Mouse (Mus musculus): ENCODE results near the gene Ncoa5. TPM values are rescaled to one million over a fixed set of nuclear protein-coding genes. Genes with fewer than 3 reads are reported as not detected.

Gene Ncoa5
- polyA plus RNA-seq (2012; rRNA removed; ENCODE audit: low replicate concordance): 20.5 and 46.5 TPM in 2 replicates

GRCm38 (mm10) chr2:165034131-165035057 lies at the start of gene Ncoa5:
Ncoa5 (minus strand) TSS chr2:165034867.

GRCm38 (mm10) chr2:165054888-165055852 lies 20.5 kb upstream of the Ncoa5 start, which contains the start of gene Cd40:
Cd40 (plus strand) TSS chr2:165055627.

GRCm38 (mm10) chr2:164960716-164961441 lies 73.8 kb downstream of the Ncoa5 start, which contains the start of gene Slc12a5:
Slc12a5 (plus strand) TSS chr2:164960802.

Other genes starting within 250 kb of the Ncoa5 start
- 42.9 and 43.3 TPM in 2 replicates for gene Snx21, start 249.0 kb downstream of the Ncoa5 start, polyA plus RNA-seq (2012; rRNA removed; ENCODE audit: low replicate concordance)
- gene Acot8, start 230.0 kb downstream of the Ncoa5 start, polyA plus RNA-seq (2012; rRNA removed; ENCODE audit: low replicate concordance): 34.8 and 35.5 TPM in 2 replicates
- 3.8 and 4.6 TPM in 2 replicates for gene Zswim3, start 229.8 kb downstream of the Ncoa5 start, polyA plus RNA-seq (2012; rRNA removed; ENCODE audit: low replicate concordance)
- 10.9 and 14.6 TPM in 2 replicates for gene Zswim1, start 212.2 kb downstream of the Ncoa5 start, polyA plus RNA-seq (2012; rRNA removed; ENCODE audit: low replicate concordance)
- 0.16 and 0.33 TPM in 2 replicates for gene Spata25, start 206.3 kb downstream of the Ncoa5 start, polyA plus RNA-seq (2012; rRNA removed; ENCODE audit: low replicate concordance)
- gene Ctsa, start 202.0 kb downstream of the Ncoa5 start, polyA plus RNA-seq (2012; rRNA removed; ENCODE audit: low replicate concordance): 400 and 457 TPM in 2 replicates
- gene Neurl2, start 201.4 kb downstream of the Ncoa5 start, polyA plus RNA-seq (2012; rRNA removed; ENCODE audit: low replicate concordance): 11.6 and 15.4 TPM in 2 replicates
- gene Pltp, start 177.2 kb downstream of the Ncoa5 start, polyA plus RNA-seq (2012; rRNA removed; ENCODE audit: low replicate concordance): 463 and 530 TPM in 2 replicates
- 33.5 and 43.1 TPM in 2 replicates for gene Pcif1, start 155.6 kb downstream of the Ncoa5 start, polyA plus RNA-seq (2012; rRNA removed; ENCODE audit: low replicate concordance)
- gene Zfp335, start 123.1 kb downstream of the Ncoa5 start, polyA plus RNA-seq (2012; rRNA removed; ENCODE audit: low replicate concordance): 23.1 and 35.5 TPM in 2 replicates
- gene Mmp9, start 94.1 kb downstream of the Ncoa5 start, polyA plus RNA-seq (2012; rRNA removed; ENCODE audit: low replicate concordance): 7.3 and 28.2 TPM in 2 replicates
- gene Slc12a5, start 74.1 kb downstream of the Ncoa5 start, polyA plus RNA-seq (2012; rRNA removed; ENCODE audit: low replicate concordance): 3.4 and 4.1 TPM in 2 replicates
- gene Cd40, start 20.8 kb upstream of the Ncoa5 start, polyA plus RNA-seq (2012; rRNA removed; ENCODE audit: low replicate concordance): 8.3 and 10.2 TPM in 2 replicates
- not detected in 2 replicates for gene 1700025C18Rik, start 55.9 kb upstream of the Ncoa5 start, polyA plus RNA-seq (2012; rRNA removed; ENCODE audit: low replicate concordance)
- gene Cdh22, start 200.0 kb upstream of the Ncoa5 start, polyA plus RNA-seq (2012; rRNA removed; ENCODE audit: low replicate concordance): 0.09 TPM in 1 of 2 replicates, not detected in the other

All from subcutaneous adipose tissue, adult 2 months (tissue).